Mouse (Mus musculus): ENCODE results near the gene Bclaf3.
A peak's percentile ranks its signal among the peaks of the same experiment; 100 is the strongest.
"Not testable (repeated sequence)": the region's sequence is repeated elsewhere in the genome, so short reads cannot be mapped to it uniquely, and the experiment has no call there.

Gene Bclaf3

GRCm38 (mm10) chrX:159526388-159526787 is at the start of gene Bclaf3:
Bclaf3 (plus strand) TSS chrX:159526688.
- ATAC-seq (ENCODE audit: insufficient number of reproducible peaks, low FRiP score, low TSS enrichment): no peak

- not testable (repeated sequence) for ATAC-seq (ENCODE audit: insufficient number of reproducible peaks, low FRiP score, low TSS enrichment)
These were observed 48.1 kb upstream of the Bclaf3 start for GRCm38 (mm10) chrX:159478243-159478940.

GRCm38 (mm10) chrX:159484247-159484646 is 42.2 kb upstream of the Bclaf3 start:
- ATAC-seq (ENCODE audit: insufficient number of reproducible peaks, low FRiP score, low TSS enrichment): no peak

GRCm38 (mm10) chrX:159503181-159503580 is 23.3 kb upstream of the Bclaf3 start:
- no peak for ATAC-seq (ENCODE audit: insufficient number of reproducible peaks, low FRiP score, low TSS enrichment)

- ATAC-seq (ENCODE audit: insufficient number of reproducible peaks, low FRiP score, low TSS enrichment): no peak
These were observed 18.0 kb upstream of the Bclaf3 start for GRCm38 (mm10) chrX:159508331-159509036.

- ATAC-seq (ENCODE audit: insufficient number of reproducible peaks, low FRiP score, low TSS enrichment): no peak
These were observed 17.4 kb upstream of the Bclaf3 start for GRCm38 (mm10) chrX:159509042-159509441.

- no peak for ATAC-seq (ENCODE audit: insufficient number of reproducible peaks, low FRiP score, low TSS enrichment)
These were observed 16.4 kb upstream of the Bclaf3 start for GRCm38 (mm10) chrX:159509847-159510715.

GRCm38 (mm10) chrX:159510716-159511051 is 15.8 kb upstream of the Bclaf3 start:
- ATAC-seq (ENCODE audit: insufficient number of reproducible peaks, low FRiP score, low TSS enrichment): no peak

- ATAC-seq (ENCODE audit: insufficient number of reproducible peaks, low FRiP score, low TSS enrichment): no peak
These were observed 10.9 kb upstream of the Bclaf3 start for GRCm38 (mm10) chrX:159515599-159515998.

GRCm38 (mm10) chrX:159521780-159522179 is 4.7 kb upstream of the Bclaf3 start:
- no peak for ATAC-seq (ENCODE audit: insufficient number of reproducible peaks, low FRiP score, low TSS enrichment)

GRCm38 (mm10) chrX:159522651-159523050 is 3.8 kb upstream of the Bclaf3 start:
- no peak for ATAC-seq (ENCODE audit: insufficient number of reproducible peaks, low FRiP score, low TSS enrichment)

GRCm38 (mm10) chrX:159532427-159532810 is 5.9 kb downstream of the Bclaf3 start:
- ATAC-seq (ENCODE audit: insufficient number of reproducible peaks, low FRiP score, low TSS enrichment): peak; percentile 99

GRCm38 (mm10) chrX:159532811-159533462 is 6.4 kb downstream of the Bclaf3 start:
- ATAC-seq (ENCODE audit: insufficient number of reproducible peaks, low FRiP score, low TSS enrichment): no peak

- ATAC-seq (ENCODE audit: insufficient number of reproducible peaks, low FRiP score, low TSS enrichment): no peak
These were observed 15.4 kb downstream of the Bclaf3 start for GRCm38 (mm10) chrX:159541936-159542335.

GRCm38 (mm10) chrX:159547093-159547492 is 20.6 kb downstream of the Bclaf3 start:
- no peak for ATAC-seq (ENCODE audit: insufficient number of reproducible peaks, low FRiP score, low TSS enrichment)

- ATAC-seq (ENCODE audit: insufficient number of reproducible peaks, low FRiP score, low TSS enrichment): not testable (repeated sequence)
These were observed 58.2 kb downstream of the Bclaf3 start for GRCm38 (mm10) chrX:159584738-159585137.

GRCm38 (mm10) chrX:159591633-159592032 is 65.1 kb downstream of the Bclaf3 start:
- no peak for ATAC-seq (ENCODE audit: insufficient number of reproducible peaks, low FRiP score, low TSS enrichment)

GRCm38 (mm10) chrX:159597502-159597901 is 71.0 kb downstream of the Bclaf3 start:
- ATAC-seq (ENCODE audit: insufficient number of reproducible peaks, low FRiP score, low TSS enrichment): no peak

- no peak for ATAC-seq (ENCODE audit: insufficient number of reproducible peaks, low FRiP score, low TSS enrichment)
These were observed 78.3 kb downstream of the Bclaf3 start for GRCm38 (mm10) chrX:159604832-159605231.

GRCm38 (mm10) chrX:159606936-159607335 is 80.4 kb downstream of the Bclaf3 start:
- no peak for ATAC-seq (ENCODE audit: insufficient number of reproducible peaks, low FRiP score, low TSS enrichment)

Measured in cerebellum, adult (tissue).